Mouse (Mus musculus): ENCODE results near the gene Pon1.

DNA sequence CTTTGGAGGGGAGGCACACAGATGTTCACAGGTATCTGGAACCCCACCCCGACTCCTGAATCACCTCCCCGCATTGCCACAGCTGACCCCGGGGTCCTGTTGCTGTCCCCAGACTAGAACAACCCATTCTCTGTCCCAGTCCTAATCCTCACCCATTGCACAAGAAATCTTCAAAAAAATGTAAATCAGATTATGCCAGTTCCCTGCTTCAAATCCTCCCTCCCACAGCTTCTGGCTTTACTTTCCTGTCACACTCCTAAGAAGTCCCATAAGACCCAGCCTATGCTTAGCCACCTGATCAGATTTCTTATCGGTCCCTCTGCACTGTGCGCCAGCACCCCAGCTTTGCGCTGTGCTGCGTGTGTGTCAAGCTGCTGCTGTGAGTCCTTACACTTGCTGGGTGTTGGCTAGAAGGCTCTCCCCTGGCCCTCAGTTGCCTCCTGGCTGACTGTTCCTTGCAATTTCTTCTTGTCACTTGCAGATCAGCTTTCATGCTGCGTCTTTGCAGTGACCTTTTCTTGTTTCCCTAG, 5.7 kb upstream of the Pon1 start:
- no peak for TF ChIP-seq EP300 (IDR thresholded peaks at IDR 0.05; ENCODE audit: low read depth)
- TF ChIP-seq CTCF (IDR thresholded peaks at IDR 0.05; ENCODE audit: low read depth), result no peak
